8 mouse cellular contexts compared by ENCODE assay signal in genomic region chr10:58673278-58674061, GRCm38 (mm10). TPM values are rescaled to one million over a fixed set of nuclear protein-coding genes. Genes with fewer than 3 reads are reported as not detected.
DNase-seq lines count a peak whose midpoint lies in the region; ATAC-seq lines count a peak whose summit lies in the region.

No protein-coding gene starts in this region.

- no peak overlapping the region for H3K9ac ChIP-seq in kidney, embryonic 16.5 days (replicated peaks; ENCODE audit: low read length)
- no peak overlapping the region for H3K9ac ChIP-seq in limb, embryonic 15.5 days
- no peak overlapping the region for H3K9ac ChIP-seq in neural tube, embryonic 13.5 days

- no peak overlapping the region for H3K27ac ChIP-seq in embryonic facial prominence, embryonic 10.5 days (replicated peaks)
- H3K27ac ChIP-seq in kidney, embryonic 16.5 days (ENCODE audit: low read length): no peak overlapping the region
- no peak overlapping the region for H3K27ac ChIP-seq in limb, embryonic 15.5 days
- peak overlapping the region; percentile 15 for H3K27ac ChIP-seq in neural tube, embryonic 13.5 days (replicated peaks)

- peak overlapping the region; percentile 17; the same call in 1 of the 2 replicates for H3K4me2 ChIP-seq in kidney, embryonic 16.5 days (replicated peaks; ENCODE audit: low read depth, low read length)
- H3K4me2 ChIP-seq in limb, embryonic 15.5 days: peak overlapping the region; percentile 26; the same call in 1 of the 2 replicates
- H3K4me2 ChIP-seq in neural tube, embryonic 13.5 days: peak overlapping the region; percentile 31

- 38% methylated on average over 15 of the region's 15 CpGs for WGBS in embryonic facial prominence, embryonic 10.5 days
- 30% methylated on average over 15 of the region's 15 CpGs for WGBS in kidney, embryonic 16.5 days
- 32% methylated on average over 15 of the region's 15 CpGs for WGBS in limb, embryonic 15.5 days
- WGBS in neural tube, embryonic 13.5 days: 28% methylated on average over 15 of the region's 15 CpGs

- H3K4me1 ChIP-seq in embryonic facial prominence, embryonic 10.5 days: peaks cover 11% of the 10 kb centered on the region; the same call in 1 of the 2 replicates
- no peaks in the 10 kb centered on the region for H3K4me1 ChIP-seq in kidney, embryonic 16.5 days (ENCODE audit: insufficient read depth, low read length)
- H3K4me1 ChIP-seq in limb, embryonic 15.5 days: 0 out of 2 replicates have a peak, but pooled peaks cover 9% of the 10 kb centered on the region
- H3K4me1 ChIP-seq in neural tube, embryonic 13.5 days (replicated peaks): peaks cover 15% of the 10 kb centered on the region

- peak; percentile 78 for DNase-seq in A20 (ENCODE audit: low read depth, low spot score)
- peak; percentile 82 for DNase-seq in adrenal gland, postnatal 14 days
- peak; percentile 74 for DNase-seq in embryonic facial prominence, embryonic 10.5 days (ENCODE audit: low spot score)
- DNase-seq in heart, adult 8-10 months (ENCODE audit: low spot score): peak; percentile 50
- peak; percentile 89 for DNase-seq in testis, postnatal 10 days (ENCODE audit: low spot score)

- peaks cover 22% of the 10 kb centered on the region for H3K27me3 ChIP-seq in embryonic facial prominence, embryonic 10.5 days (replicated peaks; ENCODE audit: low read depth, poor library complexity, severe bottlenecking)
- no peaks in the 10 kb centered on the region for H3K27me3 ChIP-seq in kidney, embryonic 16.5 days (ENCODE audit: insufficient read depth, low read length)
- no peaks in the 10 kb centered on the region for H3K27me3 ChIP-seq in limb, embryonic 15.5 days
- H3K27me3 ChIP-seq in neural tube, embryonic 13.5 days: 0 out of 2 replicates have a peak, but pooled peaks cover 3% of the 10 kb centered on the region

- no peaks in the 10 kb centered on the region for H3K9me3 ChIP-seq in embryonic facial prominence, embryonic 10.5 days
- H3K9me3 ChIP-seq in kidney, embryonic 16.5 days (ENCODE audit: low read length): no peaks in the 10 kb centered on the region
- no peaks in the 10 kb centered on the region for H3K9me3 ChIP-seq in limb, embryonic 15.5 days
- no peaks in the 10 kb centered on the region for H3K9me3 ChIP-seq in neural tube, embryonic 13.5 days

- H3K36me3 ChIP-seq in embryonic facial prominence, embryonic 10.5 days (replicated peaks): no peaks in the 10 kb centered on the region
- no peaks in the 10 kb centered on the region for H3K36me3 ChIP-seq in kidney, embryonic 16.5 days (ENCODE audit: insufficient read depth, low read length)
- no peaks in the 10 kb centered on the region for H3K36me3 ChIP-seq in limb, embryonic 15.5 days
- H3K36me3 ChIP-seq in neural tube, embryonic 13.5 days: no peaks in the 10 kb centered on the region

- ATAC-seq in kidney, embryonic 16.5 days (ENCODE audit: low FRiP score, low TSS enrichment): peak; percentile 58; the same call in 1 of the 2 replicates
- 0 out of 2 replicates have a peak, but pooled peaks have one; percentile 55 for ATAC-seq in limb, embryonic 15.5 days (ENCODE audit: insufficient number of reproducible peaks, low FRiP score, low TSS enrichment, low read depth)
- ATAC-seq in neural tube, embryonic 13.5 days (ENCODE audit: low read depth): peak; percentile 84

- no peak overlapping the region for H3K4me3 ChIP-seq in embryonic facial prominence, embryonic 10.5 days
- no peak overlapping the region for H3K4me3 ChIP-seq in kidney, embryonic 16.5 days (ENCODE audit: low read length)
- peak overlapping the region; percentile 14 for H3K4me3 ChIP-seq in limb, embryonic 15.5 days
- no peak overlapping the region for H3K4me3 ChIP-seq in neural tube, embryonic 13.5 days

RNA-seq across cellular contexts. Expression of gene Edar, which starts 2.0 kb away (rescaled TPM):
- 0.11 and 0.23 TPM in 2 replicates for total RNA-seq in adrenal gland, postnatal 14 days (2021)
- 0.38 and 0.57 TPM in 2 replicates for polyA plus RNA-seq in embryonic facial prominence, embryonic 10.5 days (2016; fragmentation: Nextera tagmentation; extraction: Ambion mirVana)
- total RNA-seq in heart, adult 8-10 months (2022): under 1 TPM; 0.08 to 0.69 (median 0.45) TPM
- polyA plus RNA-seq in kidney, embryonic 16.5 days (2015; fragmentation: Nextera tagmentation; extraction: Ambion mirVana): 0.40 and 0.45 TPM in 2 replicates
- 2.6 and 3.4 TPM in 2 replicates for polyA plus RNA-seq in limb, embryonic 15.5 days (2015; fragmentation: Nextera tagmentation; extraction: Ambion mirVana)
- polyA plus RNA-seq in neural tube, embryonic 13.5 days (2015; fragmentation: Nextera tagmentation; extraction: Ambion mirVana): 0.06 TPM in 1 of 2 replicates, not detected in the other

RNA-seq across cellular contexts. Expression of gene Gm17542, which starts 44.5 kb away (rescaled TPM):
- not detected in 2 replicates for total RNA-seq in adrenal gland, postnatal 14 days (2021)
- not detected in 2 replicates for polyA plus RNA-seq in embryonic facial prominence, embryonic 10.5 days (2016; fragmentation: Nextera tagmentation; extraction: Ambion mirVana)
- total RNA-seq in heart, adult 8-10 months (2022): not detected
- not detected in 2 replicates for polyA plus RNA-seq in kidney, embryonic 16.5 days (2015; fragmentation: Nextera tagmentation; extraction: Ambion mirVana)
- polyA plus RNA-seq in limb, embryonic 15.5 days (2015; fragmentation: Nextera tagmentation; extraction: Ambion mirVana): not detected in 2 replicates
- not detected in 2 replicates for polyA plus RNA-seq in neural tube, embryonic 13.5 days (2015; fragmentation: Nextera tagmentation; extraction: Ambion mirVana)
